Mouse (Mus musculus) adipocyte (in vitro differentiated cells): ENCODE measurements around the gene Sccpdh.
A peak's percentile ranks its signal among the peaks of the same experiment; 100 is the strongest.
"Not testable (repeated sequence)": the region's sequence is repeated elsewhere in the genome, so short reads cannot be mapped to it uniquely, and the experiment has no call there.

Source experiments
- DNase-seq: peaks from one replicate; pipeline ENCODE4 v3.0.0-alpha.2; 2016; ENCODE audit warnings: low spot score

Sccpdh gene

DNA sequence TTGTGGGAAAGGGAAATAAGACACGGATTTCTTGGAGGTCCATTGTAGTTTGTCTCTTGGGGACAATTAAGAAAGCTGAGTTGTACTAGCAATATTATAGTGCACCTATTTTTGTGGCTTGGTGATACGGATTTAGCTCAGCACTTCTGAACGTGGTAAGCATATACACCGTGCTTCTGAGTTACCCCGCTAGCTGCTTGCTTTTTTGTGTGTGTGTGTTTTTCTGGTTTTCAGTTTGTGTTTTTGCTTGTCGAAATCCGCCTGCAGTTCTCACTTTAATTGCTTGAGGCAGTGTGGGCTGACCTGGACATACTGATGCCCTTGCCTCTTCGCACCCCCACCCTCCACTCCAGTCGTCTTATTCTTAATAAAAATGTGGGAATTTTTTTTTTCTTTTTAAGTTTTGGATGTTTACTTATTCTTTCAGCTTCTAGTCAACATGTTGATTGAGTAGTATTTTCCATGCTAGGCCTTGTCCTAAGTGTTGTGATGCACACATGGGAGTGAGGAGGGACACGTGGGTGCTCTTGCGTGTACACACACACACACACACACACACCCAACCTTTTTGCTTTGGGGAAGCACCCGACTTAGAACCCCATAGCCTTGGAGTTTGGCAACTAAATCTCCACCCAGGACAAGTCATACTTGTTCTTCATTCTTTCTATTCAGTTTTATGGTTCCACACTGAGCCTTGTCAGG, 977 bp downstream of the Sccpdh start:
- peak; percentile 46 for DNase-seq

DNA sequence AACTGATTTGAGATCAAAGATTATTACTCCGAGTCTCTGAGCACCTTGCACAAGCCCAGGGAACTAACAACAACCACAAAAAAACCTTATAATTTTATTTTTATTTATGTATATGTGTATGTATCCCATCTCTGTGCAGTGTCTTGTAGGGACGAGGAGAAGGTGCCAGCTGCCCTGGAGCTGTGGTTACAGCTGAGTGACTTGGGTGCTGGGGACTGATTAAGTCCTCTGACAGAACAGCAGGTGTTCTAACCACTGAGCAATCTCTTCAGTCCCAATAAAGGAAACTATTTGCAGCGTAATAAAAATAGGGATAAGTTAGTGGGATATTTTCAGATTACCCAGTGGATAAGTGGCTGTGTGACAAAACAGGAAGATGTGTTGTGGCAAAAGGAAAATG, 6.3 kb downstream of the Sccpdh start:
- no peak for DNase-seq

DNA sequence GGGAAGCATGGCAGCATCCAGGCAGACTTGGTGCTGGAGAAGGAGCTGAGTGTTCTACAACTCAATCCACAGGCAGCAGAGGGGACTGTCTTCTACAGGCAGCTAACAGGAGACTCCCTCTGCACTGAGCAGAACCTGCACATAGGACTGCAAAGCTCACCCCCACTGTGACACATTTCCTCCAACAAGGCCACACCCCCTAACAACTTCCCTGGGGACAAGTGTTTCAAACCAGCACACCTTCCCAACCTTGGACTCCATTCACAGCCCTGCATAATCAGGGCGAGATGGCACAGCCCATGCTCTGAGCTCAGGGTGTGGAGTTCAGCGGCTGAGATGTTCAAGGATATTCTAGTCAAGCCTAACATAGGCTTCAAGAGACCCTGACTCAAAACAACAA, 9.0 kb downstream of the Sccpdh start:
- DNase-seq: no peak

DNA sequence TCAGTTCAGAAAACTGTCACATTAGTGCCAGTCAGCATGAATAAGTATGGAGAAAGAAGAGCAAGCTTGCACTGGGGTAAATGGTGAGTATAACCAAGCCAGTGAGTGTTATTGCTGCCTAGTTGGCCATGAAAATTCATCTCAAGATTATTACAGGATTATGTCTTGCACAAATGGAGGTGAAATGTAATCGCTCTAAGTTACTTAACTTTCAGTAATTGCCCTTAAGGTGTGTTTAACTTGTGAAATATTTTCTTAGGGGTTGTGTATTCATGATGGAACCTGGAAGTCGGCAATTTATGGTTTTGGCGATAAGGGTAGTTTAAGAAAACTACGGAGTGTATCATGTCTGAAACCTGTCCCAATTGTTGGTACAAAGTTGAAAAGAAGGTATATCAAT, 11.3 kb downstream of the Sccpdh start:
- DNase-seq: peak; percentile 27

DNA sequence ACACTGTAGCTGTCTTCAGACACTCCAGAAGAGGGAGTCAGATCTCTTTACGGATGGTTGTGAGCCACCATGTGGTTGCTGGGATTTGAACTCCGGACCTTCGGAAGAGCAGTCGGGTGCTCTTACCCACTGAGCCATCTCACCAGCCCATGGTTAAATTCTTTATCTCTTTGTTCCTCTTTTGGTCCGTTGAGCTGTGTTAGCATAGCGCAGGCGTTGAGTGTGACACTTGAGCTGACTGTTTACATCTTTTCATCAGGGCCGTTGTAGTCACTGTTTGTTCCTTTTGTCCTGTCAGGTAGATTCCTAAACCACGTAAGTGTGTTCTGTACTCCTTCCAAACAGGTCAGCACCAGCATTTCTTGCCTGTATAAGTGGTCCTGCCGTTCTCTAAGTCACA, 14.7 kb downstream of the Sccpdh start:
- DNase-seq: not testable (repeated sequence)

DNA sequence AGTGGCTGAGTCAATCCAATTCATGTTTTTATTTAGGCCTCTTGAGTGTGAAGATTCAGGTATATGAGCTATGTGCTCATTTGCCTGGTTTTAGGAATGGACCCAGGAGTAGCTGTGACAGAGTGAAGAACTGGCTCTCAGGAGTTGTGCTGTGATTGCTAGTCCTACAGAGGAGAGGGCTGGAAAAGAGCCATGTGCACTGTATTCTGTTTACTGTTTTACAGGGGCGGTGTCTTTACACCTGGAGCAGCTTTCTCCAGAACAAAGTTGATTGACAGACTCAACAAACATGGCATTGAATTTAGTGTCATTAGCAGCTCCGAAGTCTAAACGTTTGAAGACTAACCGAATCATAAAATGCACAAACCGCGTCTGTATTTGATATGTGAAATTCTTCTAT, 18.3 kb downstream of the Sccpdh start:
- DNase-seq: no peak

DNA sequence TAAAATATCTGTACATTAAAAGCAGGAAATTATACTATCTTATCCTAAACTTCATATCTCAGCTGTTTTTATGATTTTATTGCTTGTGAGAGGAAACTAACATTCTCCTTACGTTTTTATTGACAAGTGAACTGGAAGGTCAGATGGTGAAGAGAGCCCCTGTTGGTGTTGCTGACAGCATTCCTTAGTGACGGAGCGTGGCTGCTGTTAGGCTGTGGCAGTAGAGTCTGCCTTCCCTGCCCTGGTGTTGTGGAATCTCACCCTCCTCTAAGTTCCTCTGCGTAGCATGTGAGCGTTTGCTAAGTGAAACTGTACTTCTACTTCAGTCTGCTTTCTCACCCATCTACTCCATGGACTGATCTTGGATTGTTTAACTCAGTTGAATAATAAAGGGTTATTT, 18.8 kb downstream of the Sccpdh start:
- no peak for DNase-seq

DNA sequence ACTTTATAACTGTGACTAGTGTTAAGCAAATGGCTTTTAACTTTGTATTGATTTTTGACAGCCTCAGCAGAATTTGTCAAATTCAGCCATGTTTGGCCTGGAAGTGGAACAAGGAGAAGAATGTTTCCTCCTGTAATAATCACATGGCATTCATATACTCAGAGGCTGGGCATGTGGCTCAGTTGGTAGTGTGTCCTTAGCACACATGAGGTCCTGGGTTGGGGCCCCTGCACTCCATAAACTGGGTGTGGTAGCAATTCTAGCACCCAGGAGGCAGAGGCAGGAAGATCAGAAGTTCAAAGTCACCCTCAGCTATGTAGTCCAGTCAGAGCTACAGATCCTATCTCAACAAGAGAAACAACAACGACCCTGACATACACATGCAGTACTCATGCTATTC, 19.3 kb downstream of the Sccpdh start:
- no peak for DNase-seq

DNA sequence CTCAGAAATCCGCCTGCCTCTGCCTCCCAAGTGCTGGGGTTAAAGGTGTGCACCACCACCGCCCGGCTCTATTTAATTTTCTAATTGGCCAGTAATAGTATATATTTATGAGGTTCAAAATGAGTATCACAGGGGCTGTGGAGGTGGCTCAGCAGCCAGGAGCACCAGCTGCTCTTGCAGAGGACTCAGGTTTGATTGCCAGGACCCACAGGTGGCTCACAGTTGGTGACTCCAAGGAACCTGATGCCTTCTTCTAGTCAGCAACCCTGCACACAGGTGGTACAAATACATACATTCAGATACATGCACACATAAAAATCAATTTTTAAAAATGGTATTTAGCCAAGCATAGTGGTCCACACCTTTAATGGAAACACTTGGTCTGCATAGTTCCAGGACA, 20.0 kb downstream of the Sccpdh start:
- DNase-seq: no peak

DNA sequence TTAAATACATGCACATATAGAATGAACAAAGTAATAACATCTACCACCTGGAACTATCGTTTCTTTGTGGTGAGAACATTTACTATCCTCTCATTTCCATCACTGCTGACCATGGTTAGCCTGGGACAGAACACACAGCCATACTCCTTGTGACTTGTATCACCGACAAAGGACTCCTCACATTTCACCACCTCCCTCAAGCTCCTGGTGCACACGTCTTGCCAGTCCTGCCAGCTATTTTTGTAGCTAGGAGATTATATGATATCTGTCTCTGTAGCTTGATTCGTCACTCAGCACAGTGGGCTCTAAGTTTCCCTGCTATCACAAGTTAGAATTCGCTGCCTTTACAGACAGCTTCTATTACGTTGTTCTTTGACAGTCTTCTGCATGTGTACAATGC, 20.4 kb downstream of the Sccpdh start:
- no peak for DNase-seq

DNA sequence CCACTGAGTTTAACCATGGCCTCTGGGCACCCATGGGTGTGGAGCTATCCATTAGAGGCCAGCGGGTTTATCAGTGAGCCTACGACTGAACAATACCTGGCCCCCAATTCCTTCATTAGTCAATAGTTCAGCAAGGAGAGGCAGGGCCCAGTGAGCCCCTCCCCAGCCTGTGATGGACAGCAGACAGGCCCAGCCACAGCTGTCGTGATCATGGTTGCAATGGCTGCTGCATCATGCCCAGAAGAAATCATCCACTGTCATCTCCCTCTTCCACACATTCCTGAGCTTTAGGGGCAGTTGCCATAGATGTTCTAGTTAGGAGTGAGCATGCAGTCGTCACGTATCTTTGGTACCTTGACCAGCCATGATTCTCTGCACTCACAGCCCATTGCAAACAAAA, 20.9 kb downstream of the Sccpdh start:
- no peak for DNase-seq

DNA sequence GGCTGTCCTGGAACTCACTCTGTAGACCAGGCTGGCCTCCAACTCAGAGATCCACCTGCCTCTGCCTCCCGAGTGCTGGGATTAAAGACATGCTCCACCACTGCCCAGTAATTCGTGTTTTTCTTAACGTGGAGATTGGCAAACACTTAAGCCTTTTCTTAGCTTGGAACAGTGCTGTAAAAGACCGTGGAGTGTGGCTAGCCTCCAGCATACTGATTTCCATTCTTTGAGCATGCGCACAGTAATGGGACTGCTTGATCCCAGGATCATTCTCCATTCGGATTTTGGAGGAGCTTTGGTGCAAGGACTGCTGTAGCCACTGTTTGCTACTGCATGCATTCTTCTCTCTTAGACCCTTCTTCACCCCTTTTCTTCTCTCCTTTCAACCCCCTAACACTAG, 21.5 kb downstream of the Sccpdh start:
- DNase-seq: no peak

DNA sequence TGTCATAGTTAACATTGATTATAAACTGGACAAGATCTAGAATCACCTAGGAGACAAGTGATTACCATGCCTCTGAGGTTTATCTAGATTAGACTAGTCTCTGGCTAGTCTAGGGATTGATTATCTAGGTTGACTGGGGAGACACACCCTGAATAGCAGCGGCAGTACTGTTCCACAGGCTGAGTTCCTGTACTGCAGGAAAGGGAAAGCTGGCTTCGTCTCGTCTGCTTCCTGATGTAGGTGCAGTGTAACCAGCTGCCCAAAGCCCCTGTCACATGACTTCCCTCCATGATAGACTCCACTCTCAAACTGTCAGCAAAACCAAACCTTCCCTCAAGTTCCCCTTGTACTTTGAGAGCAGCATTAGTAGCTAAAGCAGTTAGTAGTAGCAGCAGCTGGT, 36.1 kb downstream of the Sccpdh start:
- no peak for DNase-seq

DNA sequence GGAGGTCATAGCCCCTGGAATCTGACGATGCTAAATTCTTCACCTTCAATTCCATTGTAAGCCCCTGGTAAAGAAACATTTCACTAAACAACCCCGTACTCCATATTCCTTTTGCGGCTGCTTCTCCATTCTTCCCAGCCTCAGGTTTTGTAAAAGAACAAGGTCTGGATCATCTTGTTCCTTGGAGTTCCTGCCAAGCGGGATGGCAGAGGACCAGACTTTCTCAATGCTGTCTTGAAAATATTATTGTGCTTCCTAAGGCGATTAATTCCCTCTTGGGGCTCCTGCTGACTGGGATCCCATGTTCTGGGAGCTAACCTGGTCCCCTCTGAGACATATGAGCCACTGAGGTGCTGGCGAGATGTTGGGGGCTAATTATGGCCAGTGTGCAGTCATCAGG, 37.1 kb downstream of the Sccpdh start:
- peak; percentile 54 for DNase-seq

DNA sequence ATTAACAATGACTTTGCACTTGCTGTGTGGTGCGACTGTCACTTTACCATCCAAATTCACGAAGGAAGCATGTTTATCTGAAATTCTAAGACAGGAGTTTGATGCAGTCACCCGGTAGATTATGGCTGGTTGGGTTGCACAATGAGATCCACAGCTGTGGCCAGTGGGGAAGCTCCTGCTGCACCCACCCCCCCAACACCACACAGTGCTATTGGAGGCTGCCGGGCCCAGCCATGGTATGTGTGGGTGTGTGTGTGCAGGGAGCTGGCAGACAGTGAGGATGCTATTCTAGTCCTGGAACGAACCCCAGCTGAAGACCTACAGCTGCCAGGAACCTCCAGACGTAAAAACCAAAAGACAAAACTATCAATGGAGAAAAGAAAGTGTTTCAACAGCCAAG, 41.4 kb downstream of the Sccpdh start:
- peak; percentile 40 for DNase-seq

DNA sequence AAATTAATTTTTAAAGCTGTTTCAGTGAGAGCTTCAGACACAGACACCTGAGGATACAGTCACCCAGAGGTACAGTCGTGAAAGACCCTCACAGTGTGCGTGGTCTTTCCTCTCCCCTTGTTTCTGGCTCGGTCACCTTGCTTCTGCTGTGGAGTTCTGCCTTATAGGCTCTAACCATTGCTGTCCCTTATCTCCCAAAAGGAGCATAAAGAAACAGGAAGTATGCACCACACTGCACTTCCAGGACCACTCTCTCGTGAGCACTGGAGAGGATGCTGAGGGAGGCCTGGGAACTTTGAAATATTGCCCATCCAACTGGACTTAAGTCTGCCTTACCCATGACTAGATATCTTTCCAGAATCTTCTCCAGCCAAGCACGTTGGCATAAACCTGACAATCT, 42.7 kb downstream of the Sccpdh start:
- DNase-seq: no peak

DNA sequence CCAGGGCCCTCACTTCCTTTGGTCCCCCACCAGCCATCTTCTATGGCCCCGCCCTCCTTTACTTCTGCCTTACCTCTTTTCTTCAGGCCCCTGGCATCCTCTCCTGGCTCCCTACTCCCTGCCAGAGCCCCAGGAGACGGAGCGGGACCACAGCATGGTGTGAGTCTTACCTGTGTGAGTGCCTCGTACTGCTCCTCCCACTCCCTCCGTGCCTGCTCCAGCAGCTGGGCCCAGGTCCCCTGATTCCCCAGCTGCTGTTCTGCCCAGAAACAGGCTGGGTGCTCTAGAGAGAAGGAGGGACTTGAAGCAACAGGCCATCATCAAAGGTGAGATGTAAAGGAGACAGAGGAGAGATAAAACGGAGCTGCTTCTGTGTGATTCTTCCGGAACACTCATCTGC, 44.6 kb downstream of the Sccpdh start:
- no peak for DNase-seq

DNA sequence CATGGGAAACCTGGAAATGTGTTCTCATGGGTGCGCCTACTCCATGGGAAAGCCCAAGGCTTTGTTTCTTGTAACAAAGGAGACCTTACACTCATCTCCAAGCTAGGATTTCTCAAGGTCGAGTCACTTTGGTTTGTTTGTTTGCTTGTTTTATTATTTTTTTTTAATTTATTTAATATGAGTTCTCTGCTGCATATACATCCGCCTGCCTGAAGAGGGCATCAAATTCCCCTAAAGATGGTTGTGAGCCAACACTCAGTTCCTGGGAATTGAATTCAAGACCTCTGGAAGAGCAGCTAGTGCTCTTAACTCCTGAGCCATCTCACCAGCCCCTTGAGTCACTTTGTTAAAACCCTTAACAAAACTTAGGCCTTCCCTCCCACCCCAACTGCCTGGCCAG, 45.4 kb downstream of the Sccpdh start:
- no peak for DNase-seq

DNA sequence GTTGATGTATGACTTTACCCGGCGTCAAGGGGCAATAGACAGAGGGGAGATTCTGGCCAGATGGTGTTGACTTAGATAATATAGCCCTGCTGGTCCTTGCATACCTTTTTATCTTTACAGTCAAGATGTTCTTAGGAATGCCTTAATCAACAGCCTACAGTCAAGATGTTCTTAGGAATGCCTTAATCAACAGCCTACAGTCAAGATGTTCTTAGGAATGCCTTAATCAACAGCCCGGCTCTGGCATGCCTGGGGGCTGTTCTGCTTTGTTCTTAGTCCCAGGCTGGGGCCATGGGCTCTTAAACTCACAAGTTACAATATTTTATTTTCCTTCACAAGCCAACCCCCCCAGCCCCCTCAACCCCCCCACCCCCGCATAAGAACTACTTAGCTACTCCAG, 47.3 kb downstream of the Sccpdh start:
- not testable (repeated sequence) for DNase-seq

DNA sequence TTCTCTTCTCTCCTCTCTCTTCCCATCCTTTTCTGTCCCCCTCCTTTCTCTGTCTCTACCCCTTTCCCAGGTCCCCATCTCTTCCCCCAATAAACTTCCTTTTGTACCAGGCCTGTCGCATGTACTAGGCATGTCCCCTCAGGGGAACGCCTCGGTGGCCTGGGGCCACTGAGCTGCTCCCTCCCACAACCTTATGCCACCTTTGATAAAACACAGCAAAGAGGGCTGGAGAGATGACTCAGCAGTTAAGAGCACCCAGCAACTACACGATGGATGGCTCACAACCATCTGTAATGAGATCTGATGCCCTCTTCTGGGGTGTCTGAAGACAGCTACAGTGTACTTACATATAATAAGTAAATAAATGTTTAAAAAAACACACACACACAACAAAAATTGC, 47.8 kb downstream of the Sccpdh start:
- no peak for DNase-seq

DNA sequence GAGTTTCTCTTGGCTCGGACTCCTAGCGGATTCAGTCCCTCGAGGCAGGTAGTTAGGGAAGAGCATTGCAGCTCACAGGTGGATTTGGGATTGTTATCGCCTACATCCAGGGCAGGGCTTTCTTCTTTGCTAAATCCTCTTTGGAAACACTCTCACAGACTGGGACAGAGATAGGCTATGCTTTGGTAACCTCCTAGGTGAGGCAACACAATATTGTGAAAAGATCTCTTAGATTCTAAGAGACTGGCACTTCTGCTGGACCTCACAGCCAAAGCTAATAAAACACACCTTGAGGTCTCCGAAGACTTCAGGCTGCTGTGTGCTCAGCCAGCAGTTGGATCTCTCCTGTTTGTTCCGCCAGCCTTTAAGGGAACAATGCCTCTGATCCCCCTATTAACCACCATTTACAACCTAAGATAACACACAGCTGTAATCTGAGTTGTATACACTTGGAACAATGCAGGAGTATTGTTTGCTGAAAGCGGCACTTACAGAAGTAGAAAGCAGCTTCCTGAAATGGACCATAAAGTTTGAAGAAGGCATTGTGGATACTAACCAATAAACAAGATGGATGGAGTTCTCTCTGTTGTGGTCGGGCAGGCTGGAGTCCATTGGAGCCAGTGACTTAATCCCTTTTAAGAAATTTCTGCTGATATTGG, 54.9 kb downstream of the Sccpdh start:
- DNase-seq: no peak

DNA sequence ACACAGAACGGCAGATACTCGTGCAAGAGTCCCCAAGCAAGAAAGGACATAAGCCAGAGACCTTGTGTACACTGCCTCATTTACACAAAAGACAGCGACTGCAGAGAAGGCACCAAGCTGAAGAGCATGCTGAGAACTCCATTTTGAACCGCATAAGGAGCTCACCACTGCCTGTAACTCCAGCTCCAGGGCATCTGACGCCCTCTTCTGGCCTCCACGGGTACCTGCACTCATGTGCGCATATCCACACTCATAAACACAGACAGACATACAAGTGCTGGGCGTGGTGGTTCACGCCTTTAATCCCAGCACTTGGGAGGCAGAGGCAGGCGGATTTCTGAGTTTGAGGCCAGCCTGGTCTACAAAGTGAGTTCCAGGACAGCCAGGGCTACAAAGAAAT, 60.7 kb downstream of the Sccpdh start:
- DNase-seq: no peak

DNA sequence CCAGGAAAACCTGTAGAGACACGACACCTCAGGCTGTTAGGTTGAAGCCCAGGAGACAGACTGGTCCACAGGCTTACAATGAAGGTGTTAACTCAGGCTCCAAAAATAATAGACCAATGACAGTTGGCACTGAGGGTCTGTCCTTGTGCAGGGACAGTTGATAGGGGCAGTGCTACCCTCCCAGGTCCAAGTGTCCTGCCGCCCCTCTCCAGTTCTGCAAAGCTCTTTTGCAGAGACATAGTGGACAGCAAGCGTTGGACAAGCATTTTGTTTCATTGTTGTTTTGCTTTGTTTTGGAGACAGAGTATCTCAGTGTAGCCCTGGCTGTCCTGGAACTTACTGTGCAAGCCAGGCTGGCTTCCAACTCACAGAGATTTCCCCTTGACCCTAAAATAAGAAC, 63.4 kb downstream of the Sccpdh start:
- no peak for DNase-seq
